Mouse (Mus musculus): Measurements from ENCODE around the gene Arcn1. TPM values are rescaled to one million over a fixed set of nuclear protein-coding genes. Genes with fewer than 3 reads are reported as not detected.

Arcn1 gene
- total RNA-seq, 2 experiments from 2014 or later, result 139 to 168 TPM

DNA sequence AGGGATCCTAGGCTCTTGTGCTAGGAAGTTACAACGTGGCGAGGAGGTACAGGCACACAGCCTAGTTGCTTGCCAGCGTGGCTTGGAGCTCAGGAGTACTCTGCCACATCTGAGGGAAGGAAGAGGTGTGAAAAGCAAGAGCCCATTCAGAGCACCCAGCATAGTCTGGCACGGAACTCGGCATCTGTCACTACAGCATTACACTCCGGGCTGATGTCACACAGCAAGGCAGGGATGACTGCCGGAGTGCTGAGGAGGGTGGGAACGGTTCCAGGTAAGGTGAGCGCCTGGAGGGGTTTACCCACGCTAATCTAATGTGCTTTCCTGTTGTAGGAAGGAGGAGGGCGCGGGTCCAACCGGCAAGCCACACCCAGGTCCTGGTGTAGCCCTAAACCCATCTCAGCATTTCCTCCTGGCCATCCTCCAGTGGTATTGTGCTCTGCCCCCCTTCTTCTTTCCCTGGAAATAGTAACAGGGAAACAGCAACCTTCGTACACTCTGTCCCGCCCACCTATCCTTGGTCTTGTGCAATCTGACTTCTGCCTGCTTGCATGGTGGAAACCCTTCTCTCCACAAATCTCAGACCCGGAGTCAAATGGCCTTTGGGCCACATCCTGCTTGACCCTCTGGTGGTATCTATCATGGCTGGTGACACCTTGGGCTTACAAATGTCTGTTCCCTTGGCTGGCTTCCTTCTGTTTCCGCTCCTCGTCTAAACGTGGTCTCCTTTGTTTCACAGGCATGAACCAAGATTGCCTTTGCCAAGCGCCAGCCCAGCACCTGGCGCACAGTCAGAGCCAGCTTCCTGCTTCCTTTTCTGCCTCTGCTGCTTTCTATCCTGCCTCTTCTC is 75.7 kb downstream of the Arcn1 start:
- DNase-seq (ENCODE audit: low spot score in 2 of 2), result peak; percentile 40 to 45

Other genes starting within 250 kb of the Arcn1 start
- under 1 TPM; 0.16 to 0.40 TPM for gene Cxcr5, start 206.0 kb downstream of the Arcn1 start, total RNA-seq (2021)
- gene Ddx6, start 163.0 kb downstream of the Arcn1 start, total RNA-seq (2021), result 100 to 1,000 TPM; 113 to 140 TPM
- not detected for gene Treh, start 94.6 kb downstream of the Arcn1 start, total RNA-seq (2021)
- gene Phldb1, start 32.6 kb downstream of the Arcn1 start, total RNA-seq (2021), result 10 to 100 TPM; 24.1 to 60.8 TPM
- gene Ift46, start 63 bp upstream of the Arcn1 start, total RNA-seq (2021), result 10 to 100 TPM; 54.0 to 57.6 TPM
- gene Tmem25, start 31.5 kb upstream of the Arcn1 start, total RNA-seq (2021), result 1 to 10 TPM; 4.2 to 8.3 TPM
- 1 to 10 TPM; 2.7 to 4.1 TPM for gene Ttc36, start 35.2 kb upstream of the Arcn1 start, total RNA-seq (2021)
- 10 to 100 TPM; 27.2 to 32.1 TPM for gene Kmt2a, start 113.5 kb upstream of the Arcn1 start, total RNA-seq (2021)
- 100 to 1,000 TPM; 593 to 763 TPM for gene Atp5l, start 152.9 kb upstream of the Arcn1 start, total RNA-seq (2021)
- 100 to 1,000 TPM in 1 of 2 experiments, 10 to 100 TPM in 1; 85.6 to 103 TPM for gene Ube4a, start 197.8 kb upstream of the Arcn1 start, total RNA-seq (2021)
- 1 to 10 TPM in 1 of 2 experiments, under 1 TPM in 1; 0.33 to 1.6 TPM for gene Cd3g, start 212.6 kb upstream of the Arcn1 start, total RNA-seq (2021)
- gene Cd3d, start 213.9 kb upstream of the Arcn1 start, total RNA-seq (2021), result under 1 TPM in 1 of 2 experiments, not detected in 1; 0.93 TPM
- gene Cd3e, start 241.8 kb upstream of the Arcn1 start, total RNA-seq (2021), result 1 to 10 TPM in 1 of 2 experiments, under 1 TPM in 1; 0.27 to 2.0 TPM

Data from adrenal gland, adult 18-20 months (tissue).